In the genomic region with DNA sequence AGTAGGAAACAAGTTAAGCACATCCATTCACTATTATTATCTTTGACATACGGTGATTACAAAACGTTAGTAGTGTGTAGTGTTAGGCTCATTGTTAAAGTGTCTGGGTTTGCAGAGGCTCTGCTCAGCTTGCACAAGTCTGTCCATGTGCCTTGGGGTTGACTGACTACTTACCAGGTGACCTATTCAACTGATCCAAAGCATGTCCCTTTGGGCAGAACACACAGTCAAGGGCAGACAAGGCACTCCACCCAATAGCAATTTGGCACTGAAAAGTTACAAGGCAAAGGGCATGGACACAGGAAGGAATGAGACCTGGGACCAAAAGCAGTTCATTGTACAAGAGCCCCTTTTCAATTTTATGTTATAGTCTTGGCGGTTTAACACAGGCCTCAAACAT, we compare ENCODE assay signal across 25 mouse cellular contexts.
DNase-seq lines count a peak whose midpoint lies in the region; ATAC-seq and TF ChIP-seq lines count a peak whose summit lies in the region.
"Had no signal": no experiment of that assay in that cellular context is flagged by ENCODE, and none has a peak within 500 bp of the region (broad histone marks: within the 10 kb centered on the region; RNA-seq: fewer than 3 reads in every experiment).

No protein-coding gene starts in this region.

- ATAC-seq in liver, embryonic 12.5 days, result no peak
- ATAC-seq: activated CD4-positive, CD25-positive, alpha-beta regulatory T cell, adult 4 months; forebrain, embryonic 15.5 days; hindbrain, embryonic 16.5 days; intestine, embryonic 16.5 days had no signal

- H3K79me2 ChIP-seq in liver, adult 2 months (ENCODE audit: control insufficient read depth, insufficient read depth, low read length), result peaks cover 27% of the 10 kb centered on the region; the same call in 1 of the 2 replicates

- no peak overlapping the region for H3K4me3 ChIP-seq in liver, adult 2 months (ENCODE audit: insufficient read depth, low read depth, low read length)
- H3K4me3 ChIP-seq in liver, embryonic 12.5 days, result no peak overlapping the region
- H3K4me3 ChIP-seq: embryonic facial prominence, embryonic 12.5 days; embryonic facial prominence, embryonic 15.5 days; forebrain, embryonic 12.5 days; forebrain, embryonic 15.5 days; heart, embryonic 12.5 days; heart, embryonic 15.5 days; hindbrain, embryonic 10.5 days; hindbrain, embryonic 13.5 days had no signal

- no peaks in the 10 kb centered on the region for H3K27me3 ChIP-seq in liver, adult 2 months (ENCODE audit: control insufficient read depth, insufficient read depth, low read length)
- no peaks in the 10 kb centered on the region for H3K27me3 ChIP-seq in liver, embryonic 12.5 days (replicated peaks)
- H3K27me3 ChIP-seq: embryonic facial prominence, embryonic 12.5 days; embryonic facial prominence, embryonic 15.5 days; forebrain, embryonic 12.5 days; forebrain, embryonic 15.5 days; heart, embryonic 12.5 days; heart, embryonic 15.5 days; hindbrain, embryonic 13.5 days had no signal

- peak; percentile 27 for DNase-seq in adrenal gland, postnatal 10 days
- DNase-seq in adrenal gland, adult (ENCODE audit: inconsistent age in 2 of 2, low spot score in 1 of 2), result no peak
- DNase-seq in kidney, adult 11 months, result peak; percentile 32
- DNase-seq in kidney, postnatal 10 days, result no peak
- peak; percentile 98 for DNase-seq in liver, adult 2 months (ENCODE audit: extremely low read depth, low read depth, low spot score)
- DNase-seq: adrenal gland, adult 2 months; cerebellum, adult 11 months; cerebellum, adult 2 months; cerebellum, adult 9-11 months; cerebellum, postnatal 25 days; gastrocnemius, postnatal 25 days; heart, postnatal 10 days; heart, postnatal 36 days had no signal

- H3K4me2 ChIP-seq in liver, embryonic 12.5 days, result no peak overlapping the region
- H3K4me2 ChIP-seq: embryonic facial prominence, embryonic 12.5 days; embryonic facial prominence, embryonic 15.5 days; forebrain, embryonic 12.5 days; forebrain, embryonic 15.5 days; heart, embryonic 12.5 days; heart, embryonic 15.5 days; hindbrain, embryonic 13.5 days had no signal

- H3K36me3 ChIP-seq in liver, adult 2 months (ENCODE audit: control insufficient read depth, insufficient read depth, low read length), result peaks cover 8% of the 10 kb centered on the region; the same call in 1 of the 2 replicates
- no peaks in the 10 kb centered on the region for H3K36me3 ChIP-seq in liver, embryonic 12.5 days
- H3K36me3 ChIP-seq: embryonic facial prominence, embryonic 12.5 days; embryonic facial prominence, embryonic 15.5 days; forebrain, embryonic 12.5 days; forebrain, embryonic 15.5 days; heart, embryonic 15.5 days; hindbrain, embryonic 10.5 days; hindbrain, embryonic 13.5 days had no signal

- H3K27ac ChIP-seq in liver, adult 2 months (replicated peaks; ENCODE audit: insufficient read depth, low read depth, low read length), result no peak overlapping the region
- H3K27ac ChIP-seq in liver, embryonic 12.5 days, result no peak overlapping the region
- H3K27ac ChIP-seq: embryonic facial prominence, embryonic 12.5 days; embryonic facial prominence, embryonic 15.5 days; forebrain, embryonic 12.5 days; forebrain, embryonic 15.5 days; heart, embryonic 15.5 days; hindbrain, embryonic 10.5 days; hindbrain, embryonic 13.5 days had no signal

- 45% methylated on average over 3 of the region's 3 CpGs for WGBS in liver, adult 2 months
- WGBS in liver, embryonic 12.5 days (ENCODE audit: insufficient replicate concordance), result 75% methylated on average over 3 of the region's 3 CpGs

- H3K9ac ChIP-seq in liver, adult 2 months (ENCODE audit: low read depth, low read length), result no peak overlapping the region
- H3K9ac ChIP-seq in liver, embryonic 12.5 days, result no peak overlapping the region
- H3K9ac ChIP-seq: embryonic facial prominence, embryonic 12.5 days; embryonic facial prominence, embryonic 15.5 days; forebrain, embryonic 12.5 days; forebrain, embryonic 15.5 days; heart, embryonic 12.5 days; heart, embryonic 15.5 days; hindbrain, embryonic 13.5 days had no signal

- no peak for TF ChIP-seq CTCF in liver, adult 2 months (IDR thresholded peaks at IDR 0.05; ENCODE audit: low read depth, low read length)

- TF ChIP-seq POLR2A in liver, adult 2 months (IDR thresholded peaks at IDR 0.05; ENCODE audit: extremely low read depth, insufficient read depth, low read length), result no peak

- H3K4me1 ChIP-seq in liver, adult 2 months (ENCODE audit: control insufficient read depth, insufficient read depth, low read length), result peaks cover 13% of the 10 kb centered on the region
- H3K4me1 ChIP-seq in liver, embryonic 12.5 days, result no peaks in the 10 kb centered on the region
- H3K4me1 ChIP-seq: embryonic facial prominence, embryonic 12.5 days; embryonic facial prominence, embryonic 15.5 days; forebrain, embryonic 12.5 days; forebrain, embryonic 15.5 days; hindbrain, embryonic 10.5 days; hindbrain, embryonic 13.5 days had no signal

- H3K9me3 ChIP-seq in liver, embryonic 12.5 days (replicated peaks), result no peaks in the 10 kb centered on the region
- H3K9me3 ChIP-seq: embryonic facial prominence, embryonic 12.5 days; embryonic facial prominence, embryonic 15.5 days; forebrain, embryonic 12.5 days; forebrain, embryonic 15.5 days; heart, embryonic 12.5 days; heart, embryonic 15.5 days; hindbrain, embryonic 10.5 days; hindbrain, embryonic 13.5 days had no signal

Comparison
In these comparisons a context has a peak if more than half of its experiments do, and no peak if none do; other contexts are left out.
1. DNase-seq: peak in adrenal gland, postnatal 10 days (single experiment), kidney, adult 11 months (single experiment) and liver, adult 2 months (single experiment); none in adrenal gland, adult (0 of 2) and kidney, postnatal 10 days (single experiment).